Mouse (Mus musculus): Measurements from ENCODE around the gene Sod1. TPM values are rescaled to one million over a fixed set of nuclear protein-coding genes. Genes with fewer than 3 reads are reported as not detected.
A peak's percentile ranks its signal among the peaks of the same experiment; 100 is the strongest.

Sod1 gene
- total and polyA plus RNA-seq, 2 experiments: 1,360 to 1,719 TPM

DNA sequence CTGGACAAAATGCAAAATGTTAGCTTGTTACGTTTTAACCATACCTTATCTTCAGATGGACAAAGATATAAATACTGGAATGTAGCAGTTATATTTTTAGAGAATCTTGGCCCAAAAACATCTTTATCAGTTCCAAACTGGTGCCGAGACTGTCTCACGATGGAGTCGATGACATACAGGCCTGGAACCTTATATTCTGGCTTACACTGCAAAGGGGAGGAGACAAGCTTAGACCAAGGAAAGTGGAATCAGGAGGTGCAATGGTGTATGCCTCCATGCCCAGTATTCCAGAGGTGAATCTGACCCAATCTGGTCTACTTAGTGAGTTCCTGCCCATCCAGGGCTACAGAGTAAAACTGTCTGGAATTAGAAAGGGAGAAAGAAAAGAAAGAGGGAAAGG, 39.5 kb downstream of the Sod1 start:
- 74% methylated on average over 4 of the region's 4 CpGs for WGBS
- H3K79me2 ChIP-seq (ENCODE audit: control insufficient read depth, insufficient read depth, low read length): peaks cover 11% of the 10 kb centered on the region; the same call in 1 of the 2 replicates

GRCm38 (mm10) chr16:90261791-90262190, 41.2 kb downstream of the Sod1 start:
- H3K4me3 ChIP-seq (ENCODE audit: insufficient read depth, low read depth, low read length): no peak overlapping the region
- no peaks in the 10 kb centered on the region for H3K27me3 ChIP-seq (ENCODE audit: control insufficient read depth, insufficient read depth, low read length)
- TF ChIP-seq POLR2A (IDR thresholded peaks at IDR 0.05; ENCODE audit: extremely low read depth, insufficient read depth, low read length) (no peak), CTCF (IDR thresholded peaks at IDR 0.05; ENCODE audit: low read depth, low read length) (no peak)
- no peak overlapping the region for H3K9ac ChIP-seq (ENCODE audit: low read depth, low read length)
- WGBS: 64% methylated on average over 2 of the region's 2 CpGs
- H3K27ac ChIP-seq (replicated peaks; ENCODE audit: insufficient read depth, low read depth, low read length): no peak overlapping the region
- no peak for DNase-seq (ENCODE audit: extremely low read depth, low read depth, low spot score)
- peaks cover 32% of the 10 kb centered on the region for H3K36me3 ChIP-seq (ENCODE audit: control insufficient read depth, insufficient read depth, low read length)
- peaks cover 16% of the 10 kb centered on the region for H3K4me1 ChIP-seq (ENCODE audit: control insufficient read depth, insufficient read depth, low read length)
- peaks cover 21% of the 10 kb centered on the region; the same call in 1 of the 2 replicates for H3K79me2 ChIP-seq (ENCODE audit: control insufficient read depth, insufficient read depth, low read length)

More for the DNA sequence above, 39.5 kb downstream of the Sod1 start:
- H3K36me3 ChIP-seq (ENCODE audit: control insufficient read depth, insufficient read depth, low read length): peaks cover 43% of the 10 kb centered on the region
- TF ChIP-seq POLR2A (IDR thresholded peaks at IDR 0.05; ENCODE audit: extremely low read depth, insufficient read depth, low read length): no peak
- TF ChIP-seq CTCF (IDR thresholded peaks at IDR 0.05; ENCODE audit: low read depth, low read length): no peak
- no peaks in the 10 kb centered on the region for H3K27me3 ChIP-seq (ENCODE audit: control insufficient read depth, insufficient read depth, low read length)
- no peak overlapping the region for H3K4me3 ChIP-seq (ENCODE audit: insufficient read depth, low read depth, low read length)
- no peak overlapping the region for H3K27ac ChIP-seq (replicated peaks; ENCODE audit: insufficient read depth, low read depth, low read length)
- DNase-seq (ENCODE audit: extremely low read depth, low read depth, low spot score): no peak
- H3K9ac ChIP-seq (ENCODE audit: low read depth, low read length): no peak overlapping the region
- H3K4me1 ChIP-seq (ENCODE audit: control insufficient read depth, insufficient read depth, low read length): peaks cover 6% of the 10 kb centered on the region

DNA sequence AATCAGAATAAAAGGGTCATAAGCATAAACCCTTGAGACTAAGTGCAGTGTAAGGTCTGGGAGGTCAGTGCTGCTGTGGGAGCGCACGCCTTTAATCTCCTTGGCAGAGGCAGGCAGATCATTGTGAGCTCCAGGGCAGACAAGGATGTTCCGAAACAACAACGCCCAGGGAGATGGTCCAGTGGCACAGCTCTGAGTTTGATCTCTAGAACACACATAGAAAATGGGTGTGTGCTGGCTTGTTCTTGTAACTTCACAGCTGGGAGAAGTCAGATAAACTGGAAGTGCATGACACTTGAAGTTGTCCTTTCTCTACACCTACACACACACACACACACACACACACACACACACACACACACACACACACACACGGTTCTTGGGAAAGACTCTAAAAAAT, 43.5 kb downstream of the Sod1 start:
- H3K79me2 ChIP-seq (ENCODE audit: control insufficient read depth, insufficient read depth, low read length): peaks cover 37% of the 10 kb centered on the region
- 57% methylated on average over 5 of the region's 5 CpGs for WGBS
- peaks cover 25% of the 10 kb centered on the region for H3K4me1 ChIP-seq (ENCODE audit: control insufficient read depth, insufficient read depth, low read length)
- no peak overlapping the region for H3K4me3 ChIP-seq (ENCODE audit: insufficient read depth, low read depth, low read length)
- no peak for DNase-seq (ENCODE audit: extremely low read depth, low read depth, low spot score)
- no peak overlapping the region for H3K27ac ChIP-seq (replicated peaks; ENCODE audit: insufficient read depth, low read depth, low read length)
- H3K9ac ChIP-seq (ENCODE audit: low read depth, low read length): no peak overlapping the region
- peaks cover 17% of the 10 kb centered on the region for H3K36me3 ChIP-seq (ENCODE audit: control insufficient read depth, insufficient read depth, low read length)
- no peaks in the 10 kb centered on the region for H3K27me3 ChIP-seq (ENCODE audit: control insufficient read depth, insufficient read depth, low read length)
- TF ChIP-seq CTCF (IDR thresholded peaks at IDR 0.05; ENCODE audit: low read depth, low read length) (no peak), POLR2A (IDR thresholded peaks at IDR 0.05; ENCODE audit: extremely low read depth, insufficient read depth, low read length) (no peak)

- H3K4me3 ChIP-seq (ENCODE audit: insufficient read depth, low read depth, low read length): no peak overlapping the region
- TF ChIP-seq POLR2A (IDR thresholded peaks at IDR 0.05; ENCODE audit: extremely low read depth, insufficient read depth, low read length): no peak
- no peak for TF ChIP-seq CTCF (IDR thresholded peaks at IDR 0.05; ENCODE audit: low read depth, low read length)
- 48% methylated on average over 1 of the region's 1 CpGs for WGBS
- H3K9ac ChIP-seq (ENCODE audit: low read depth, low read length): no peak overlapping the region
- H3K4me1 ChIP-seq (ENCODE audit: control insufficient read depth, insufficient read depth, low read length): peaks cover 27% of the 10 kb centered on the region
- H3K27ac ChIP-seq (replicated peaks; ENCODE audit: insufficient read depth, low read depth, low read length): no peak overlapping the region
- H3K36me3 ChIP-seq (ENCODE audit: control insufficient read depth, insufficient read depth, low read length): peaks cover 9% of the 10 kb centered on the region
- no peak for DNase-seq (ENCODE audit: extremely low read depth, low read depth, low spot score)
- no peaks in the 10 kb centered on the region for H3K27me3 ChIP-seq (ENCODE audit: control insufficient read depth, insufficient read depth, low read length)
- peaks cover 39% of the 10 kb centered on the region for H3K79me2 ChIP-seq (ENCODE audit: control insufficient read depth, insufficient read depth, low read length)
Measured at GRCm38 (mm10) chr16:90265106-90265505, 44.6 kb downstream of the Sod1 start.

- DNase-seq (ENCODE audit: extremely low read depth, low read depth, low spot score): peak; percentile 73
- Histone ChIP-seq H3K27ac (replicated peaks; ENCODE audit: insufficient read depth, low read depth, low read length) (no peak overlapping the region), H3K36me3 (ENCODE audit: control insufficient read depth, insufficient read depth, low read length) (peaks cover 4% of the 10 kb centered on the region), H3K4me3 (ENCODE audit: insufficient read depth, low read depth, low read length) (no peak overlapping the region), H3K27me3 (ENCODE audit: control insufficient read depth, insufficient read depth, low read length) (no peaks in the 10 kb centered on the region), H3K79me2 (ENCODE audit: control insufficient read depth, insufficient read depth, low read length) (peaks cover 38% of the 10 kb centered on the region), H3K9ac (ENCODE audit: low read depth, low read length) (no peak overlapping the region), H3K4me1 (ENCODE audit: control insufficient read depth, insufficient read depth, low read length) (peaks cover 27% of the 10 kb centered on the region)
- TF ChIP-seq CTCF (IDR thresholded peaks at IDR 0.05; ENCODE audit: low read depth, low read length): no peak
- TF ChIP-seq POLR2A (IDR thresholded peaks at IDR 0.05; ENCODE audit: extremely low read depth, insufficient read depth, low read length): no peak
- WGBS: 2% methylated on average over 1 of the region's 1 CpGs
Measured at GRCm38 (mm10) chr16:90266581-90266980, 46.0 kb downstream of the Sod1 start.

DNA sequence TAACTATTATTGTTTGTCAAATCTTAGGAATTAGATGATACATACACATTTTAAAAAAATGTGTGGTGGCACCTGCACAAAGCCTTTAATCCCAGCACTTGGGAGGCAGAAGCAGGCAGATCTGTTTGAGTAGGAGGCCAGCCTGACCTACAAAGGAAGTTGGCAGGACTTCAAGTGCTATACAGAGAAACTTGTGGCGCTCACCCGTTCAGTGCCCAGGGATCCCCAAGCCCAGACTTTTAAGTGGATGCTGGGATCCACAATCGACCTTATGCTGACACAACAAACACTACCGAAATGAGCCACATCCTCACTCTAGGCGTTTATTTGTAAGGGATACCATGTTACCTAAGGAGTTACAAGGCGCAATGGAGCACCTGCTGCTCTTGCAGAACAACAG, 55.0 kb downstream of the Sod1 start:
- peak; percentile 70 for DNase-seq (ENCODE audit: extremely low read depth, low read depth, low spot score)
- WGBS: 24% methylated on average over 6 of the region's 6 CpGs

More for the DNA sequence above, 55.0 kb downstream of the Sod1 start:
- Histone ChIP-seq H3K79me2 (ENCODE audit: control insufficient read depth, insufficient read depth, low read length) (peaks cover 42% of the 10 kb centered on the region; the same call in 1 of the 2 replicates), H3K27ac (replicated peaks; ENCODE audit: insufficient read depth, low read depth, low read length) (no peak overlapping the region), H3K4me1 (ENCODE audit: control insufficient read depth, insufficient read depth, low read length) (peaks cover 24% of the 10 kb centered on the region), H3K4me3 (ENCODE audit: insufficient read depth, low read depth, low read length) (no peak overlapping the region), H3K27me3 (ENCODE audit: control insufficient read depth, insufficient read depth, low read length) (no peaks in the 10 kb centered on the region), H3K36me3 (ENCODE audit: control insufficient read depth, insufficient read depth, low read length) (no peaks in the 10 kb centered on the region), H3K9ac (ENCODE audit: low read depth, low read length) (no peak overlapping the region)
- TF ChIP-seq CTCF (IDR thresholded peaks at IDR 0.05; ENCODE audit: low read depth, low read length): no peak
- TF ChIP-seq POLR2A (IDR thresholded peaks at IDR 0.05; ENCODE audit: extremely low read depth, insufficient read depth, low read length): no peak

Other genes with a start within 250 kb of the Sod1 start
- 0.65 and 1.2 TPM in 2 replicates for gene Tiam1, start 77.0 kb upstream of the Sod1 start, total RNA-seq (2014; rRNA removed)
- 0.27 and 1.1 TPM in 2 replicates for gene Tiam1, start 77.0 kb upstream of the Sod1 start, polyA plus RNA-seq (2012; rRNA removed)
- gene Scaf4, start 63.7 kb downstream of the Sod1 start, total RNA-seq (2014; rRNA removed): 8.2 and 10.7 TPM in 2 replicates
- 14.7 and 20.9 TPM in 2 replicates for gene Scaf4, start 63.7 kb downstream of the Sod1 start, polyA plus RNA-seq (2012; rRNA removed)
- gene Hunk, start 165.3 kb downstream of the Sod1 start, total RNA-seq (2014; rRNA removed): 0.74 and 2.0 TPM in 2 replicates
- gene Hunk, start 165.3 kb downstream of the Sod1 start, polyA plus RNA-seq (2012; rRNA removed): 0.36 and 0.50 TPM in 2 replicates

Measured in liver, adult 2 months (tissue).